Mouse (Mus musculus) intestine, embryonic 14.5 days (tissue): ENCODE results near the gene Mrln. TPM values are rescaled to one million over a fixed set of nuclear protein-coding genes. Genes with fewer than 3 reads are reported as not detected.

Experiments
- ATAC-seq: fragments of 200-750 bp; cut with Nextera tagmentation; replicated peaks from 2 replicates; pipeline ENCODE4 v1.8.0; 2017; ENCODE audit warnings: low read depth, moderate number of reproducible peaks, moderate TSS enrichment, moderate library complexity; ENCODE audit not compliant: low FRiP score, low TSS enrichment
- DNase-seq: peaks from one replicate; pipeline ENCODE4 v3.0.0-alpha.2; 2018; ENCODE audit warnings: low spot score
- H3K27ac ChIP-seq: fragments of 300-500 bp; sonication (generic); 2 replicates; pipeline ENCODE4 v1.5.1; 2014; ENCODE audit warnings: low read depth, mild to moderate bottlenecking, control low read depth
- H3K27me3 ChIP-seq: fragments of 300-500 bp; sonication (generic); replicated peaks from 2 replicates; pipeline ENCODE4 v1.6.1; 2014; ENCODE audit warnings: low read length, control low read depth; ENCODE audit not compliant: control insufficient read depth, insufficient read depth
- H3K36me3 ChIP-seq: fragments of 300-500 bp; sonication (generic); 2 replicates; pipeline ENCODE4 v1.6.1; 2014; ENCODE audit warnings: low read length, control low read depth; ENCODE audit not compliant: control insufficient read depth, insufficient read depth
- H3K4me1 ChIP-seq: fragments of 300-500 bp; sonication (generic); replicated peaks from 2 replicates; pipeline ENCODE4 v1.6.1; 2014; ENCODE audit warnings: low read length, control low read depth, mixed read lengths; ENCODE audit not compliant: control insufficient read depth, insufficient read depth
- H3K4me2 ChIP-seq: fragments of 300-500 bp; sonication (generic); 2 replicates; pipeline ENCODE4 v1.6.1; 2014; ENCODE audit warnings: low read length
- H3K4me3 ChIP-seq: fragments of 300-500 bp; sonication (generic); 2 replicates; pipeline ENCODE4 v1.5.1; 2014; ENCODE audit warnings: low read depth, low read length, control low read depth, mixed read lengths
- H3K9ac ChIP-seq: fragments of 300-500 bp; sonication (generic); 2 replicates; pipeline ENCODE4 v1.6.1; 2014; ENCODE audit warnings: mild to moderate bottlenecking, low read length
- H3K9me3 ChIP-seq: fragments of 300-500 bp; sonication (generic); 2 replicates; pipeline ENCODE4 v1.6.1; 2016; ENCODE audit warnings: low read length, control low read depth; ENCODE audit not compliant: control insufficient read depth
- WGBS: fragments of 180-500 bp; shearing (Covaris S2); extraction: QIAGEN DNeasy Blood & Tissue Kit; methylation state at CpG from one replicate; pipeline ENCODE4 v1.1.7; 2014; 5-methylcytosine and 5-hydroxymethylcytosine counted together
- polyA plus RNA-seq: library from polyadenylated mRNA; unstranded; fragments of >200 nt; fragmentation: Nextera tagmentation; extraction: Ambion mirVana; gene quantifications from 2 replicates; pipeline ENCODE4 v1.2.1, GENCODE M21; 2014

Gene Mrln
- polyA plus RNA-seq, 1 experiment from 2014 or later, result 1.0 TPM

DNA sequence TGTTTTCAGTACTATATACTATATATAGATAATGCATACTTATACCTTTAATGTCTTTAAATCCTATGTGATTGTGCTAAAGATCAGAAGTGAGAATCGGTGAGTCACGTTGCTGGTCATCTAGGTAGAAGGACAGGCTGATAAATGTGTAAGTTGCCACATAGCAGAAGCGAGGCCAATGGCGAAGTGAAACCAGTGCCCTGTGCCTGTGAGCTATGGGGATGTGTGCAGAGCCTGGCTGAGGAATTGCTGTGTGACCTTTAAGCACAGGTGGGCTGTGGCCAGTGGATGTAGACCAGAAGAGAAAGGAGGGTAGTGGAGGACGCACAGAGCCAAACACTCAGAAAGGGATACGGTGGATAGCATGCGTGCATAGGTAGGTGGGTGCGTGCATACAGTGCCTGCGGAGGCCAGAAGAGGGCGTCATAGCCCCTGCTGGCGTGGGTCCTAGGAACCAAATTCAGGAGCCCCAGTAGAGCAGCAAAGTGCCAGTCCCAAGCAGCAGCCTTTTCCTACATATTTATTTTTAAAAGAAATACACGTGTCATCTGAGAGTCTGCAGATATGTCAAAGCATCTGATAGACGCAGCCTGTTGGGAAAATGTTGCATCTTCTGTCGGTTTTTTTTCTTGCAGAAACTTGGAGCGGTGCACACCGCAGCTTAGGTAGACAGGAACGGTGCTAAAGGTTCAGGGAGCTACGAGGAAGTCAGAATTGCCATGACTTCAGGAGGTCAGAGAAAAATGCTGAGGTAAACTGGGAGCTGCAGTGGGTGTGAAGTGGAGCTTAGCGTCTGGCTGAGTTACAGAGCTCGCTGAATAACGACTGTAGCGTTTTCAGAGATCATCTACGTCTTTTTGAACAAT, 64.3 kb downstream of the Mrln start:
- Histone ChIP-seq H3K4me1 (no peaks in the 10 kb centered on the region), H3K9me3 (no peaks in the 10 kb centered on the region), H3K27me3 (no peaks in the 10 kb centered on the region), H3K36me3 (no peaks in the 10 kb centered on the region), H3K4me3 (no peak overlapping the region), H3K9ac (no peak overlapping the region), H3K27ac (no peak overlapping the region), H3K4me2 (no peak overlapping the region)
- DNase-seq (no peak), ATAC-seq (no peak)
- 80% methylated on average over 23 of the region's 23 CpGs for WGBS

Other genes with a start within 250 kb of the Mrln start
- 23.7 and 24.6 TPM in 2 replicates for gene Ccdc6, start 107.5 kb upstream of the Mrln start, polyA plus RNA-seq
- gene Slc16a9, start 40.4 kb downstream of the Mrln start, polyA plus RNA-seq, result 1.6 and 1.7 TPM in 2 replicates
- gene Fam13c, start 235.8 kb downstream of the Mrln start, polyA plus RNA-seq, result 9.7 and 11.7 TPM in 2 replicates